Mouse (Mus musculus): ENCODE measurements around the gene P2ry1. TPM values are rescaled to one million over a fixed set of nuclear protein-coding genes. Genes with fewer than 3 reads are reported as not detected.

Gene P2ry1
- polyA plus RNA-seq, 1 experiment from 2014 or later = 1.9 TPM

GRCm38 (mm10) chr3:61012550-61012949 is 10.0 kb downstream of the P2ry1 start:
- no peaks in the 10 kb centered on the region for H3K27me3 ChIP-seq (ENCODE audit: low read depth, poor library complexity, severe bottlenecking)
- no peak overlapping the region for H3K27ac ChIP-seq
- no peaks in the 10 kb centered on the region for H3K4me1 ChIP-seq
- DNase-seq (ENCODE audit: low spot score) = no peak
- H3K36me3 ChIP-seq = no peaks in the 10 kb centered on the region
- H3K4me3 ChIP-seq = no peak overlapping the region
- no peaks in the 10 kb centered on the region for H3K9me3 ChIP-seq (replicated peaks)

GRCm38 (mm10) chr3:61016733-61017132 is 14.1 kb downstream of the P2ry1 start:
- no peaks in the 10 kb centered on the region for H3K27me3 ChIP-seq (ENCODE audit: low read depth, poor library complexity, severe bottlenecking)
- H3K9me3 ChIP-seq (replicated peaks) = no peaks in the 10 kb centered on the region
- 90% methylated on average over 2 of the region's 2 CpGs for WGBS
- H3K36me3 ChIP-seq = no peaks in the 10 kb centered on the region
- DNase-seq (ENCODE audit: low spot score) = no peak
- H3K4me3 ChIP-seq = no peak overlapping the region
- H3K27ac ChIP-seq = no peak overlapping the region
- H3K4me1 ChIP-seq = no peaks in the 10 kb centered on the region

GRCm38 (mm10) chr3:61032100-61032499 is 29.5 kb downstream of the P2ry1 start:
- H3K4me3 ChIP-seq = no peak overlapping the region
- no peaks in the 10 kb centered on the region for H3K9me3 ChIP-seq (replicated peaks)
- H3K4me1 ChIP-seq = no peaks in the 10 kb centered on the region
- no peak overlapping the region for H3K27ac ChIP-seq
- WGBS = 78% methylated on average over 4 of the region's 4 CpGs
- DNase-seq (ENCODE audit: low spot score) = no peak
- H3K36me3 ChIP-seq = no peaks in the 10 kb centered on the region
- no peaks in the 10 kb centered on the region for H3K27me3 ChIP-seq (ENCODE audit: low read depth, poor library complexity, severe bottlenecking)

GRCm38 (mm10) chr3:61035633-61036032 is 33.0 kb downstream of the P2ry1 start:
- Histone ChIP-seq H3K27ac (no peak overlapping the region), H3K9me3 (replicated peaks) (no peaks in the 10 kb centered on the region), H3K4me3 (no peak overlapping the region), H3K4me1 (no peaks in the 10 kb centered on the region), H3K27me3 (ENCODE audit: low read depth, poor library complexity, severe bottlenecking) (no peaks in the 10 kb centered on the region), H3K36me3 (no peaks in the 10 kb centered on the region)
- no peak for DNase-seq (ENCODE audit: low spot score)
- WGBS = 86% methylated on average over 5 of the region's 5 CpGs

GRCm38 (mm10) chr3:61039916-61040315 is 37.3 kb downstream of the P2ry1 start:
- H3K36me3 ChIP-seq = no peaks in the 10 kb centered on the region
- 88% methylated on average over 5 of the region's 5 CpGs for WGBS
- no peak overlapping the region for H3K4me3 ChIP-seq
- no peak for DNase-seq (ENCODE audit: low spot score)
- H3K27ac ChIP-seq = no peak overlapping the region
- no peaks in the 10 kb centered on the region for H3K9me3 ChIP-seq (replicated peaks)
- H3K27me3 ChIP-seq (ENCODE audit: low read depth, poor library complexity, severe bottlenecking) = no peaks in the 10 kb centered on the region
- H3K4me1 ChIP-seq = no peaks in the 10 kb centered on the region

- DNase-seq (ENCODE audit: low spot score) = no peak
- no peaks in the 10 kb centered on the region for H3K4me1 ChIP-seq
- no peak overlapping the region for H3K4me3 ChIP-seq
- H3K36me3 ChIP-seq = no peaks in the 10 kb centered on the region
- no peaks in the 10 kb centered on the region for H3K27me3 ChIP-seq (ENCODE audit: low read depth, poor library complexity, severe bottlenecking)
- 88% methylated on average over 3 of the region's 3 CpGs for WGBS
- no peaks in the 10 kb centered on the region for H3K9me3 ChIP-seq (replicated peaks)
- H3K27ac ChIP-seq = no peak overlapping the region
Observed at GRCm38 (mm10) chr3:61049976-61050672, 47.5 kb downstream of the P2ry1 start.

Data from limb, embryonic 10.5 days (tissue).